Mouse (Mus musculus) left cerebral cortex, postnatal 4 days (tissue): ENCODE data around the gene Ccndbp1. TPM values are rescaled to one million over a fixed set of nuclear protein-coding genes. Genes with fewer than 3 reads are reported as not detected.

ENCODE experiments used
- microRNA-seq: library from miRNA; unstranded; fragments of <30 nt; microRNA quantifications from one replicate; pipeline ENCODE4 v1.2.0, GENCODE M21; 2022
- total RNA-seq, 2 experiments: library from RNA; stranded (reverse); gene quantifications; 2 replicates each; pipeline ENCODE4 v1.2.3; 2021

The Ccndbp1 gene
- total RNA-seq, 2 experiments from 2014 or later: 55.8 to 59.1 TPM

Small RNA genes lying within 50 kb of the gene (microRNA-seq; reads per million reads assigned to microRNA genes)
- not detected for gene Gm44325

Other genes starting within 250 kb of the Ccndbp1 start
- 10 to 100 TPM; 27.6 to 29.0 TPM for gene Cdan1, start 158.3 kb upstream of the Ccndbp1 start, total RNA-seq
- gene Ttbk2, start 157.8 kb upstream of the Ccndbp1 start, total RNA-seq: 10 to 100 TPM; 70.1 to 70.8 TPM
- gene Ubr1, start 37.7 kb upstream of the Ccndbp1 start, total RNA-seq: 10 to 100 TPM; 47.6 to 51.2 TPM
- gene Tmem62, start 31.4 kb upstream of the Ccndbp1 start, total RNA-seq: 10 to 100 TPM; 17.9 to 19.0 TPM
- not detected for gene Epb42, start 28.7 kb downstream of the Ccndbp1 start, total RNA-seq
- gene Tgm5, start 77.4 kb downstream of the Ccndbp1 start, total RNA-seq: under 1 TPM; 0.14 to 0.20 TPM
- not detected for gene Tgm7, start 101.4 kb downstream of the Ccndbp1 start, total RNA-seq
- 10 to 100 TPM; 16.1 to 16.8 TPM for gene Adal, start 132.0 kb downstream of the Ccndbp1 start, total RNA-seq
- gene Lcmt2, start 132.2 kb downstream of the Ccndbp1 start, total RNA-seq: 1 to 10 TPM; 9.2 to 9.4 TPM
- 10 to 100 TPM; 32.3 to 34.5 TPM for gene Tubgcp4, start 162.3 kb downstream of the Ccndbp1 start, total RNA-seq
- 1 to 10 TPM; 7.3 to 7.9 TPM for gene Zscan29, start 162.7 kb downstream of the Ccndbp1 start, total RNA-seq